Mouse (Mus musculus): ENCODE measurements around the gene Xylt1. TPM values are rescaled to one million over a fixed set of nuclear protein-coding genes. Genes with fewer than 3 reads are reported as not detected.

Gene Xylt1
- polyA plus RNA-seq, 1 experiment from 2014 or later = 1.1 TPM

GRCm38 (mm10) chr7:117478937-117479336, 98.2 kb downstream of the Xylt1 start:
- 15% methylated on average over 1 of the region's 1 CpGs for WGBS

GRCm38 (mm10) chr7:117480831-117481230, 100.1 kb downstream of the Xylt1 start:
- Histone ChIP-seq H3K4me2 (no peak overlapping the region), H3K9ac (ENCODE audit: low read length) (no peak overlapping the region), H3K27ac (ENCODE audit: low read depth, low read length) (no peak overlapping the region), H3K9me3 (ENCODE audit: control insufficient read depth, low read length) (no peaks in the 10 kb centered on the region), H3K36me3 (ENCODE audit: control insufficient read depth, insufficient read depth, low read length) (no peaks in the 10 kb centered on the region), H3K4me3 (ENCODE audit: low read depth, low read length) (no peak overlapping the region), H3K27me3 (ENCODE audit: control insufficient read depth, insufficient read depth, low read length) (no peaks in the 10 kb centered on the region), H3K4me1 (ENCODE audit: control insufficient read depth, insufficient read depth, low read length) (no peaks in the 10 kb centered on the region)
- DNase-seq (ENCODE audit: low spot score, missing footprints) = no peak
- WGBS = 85% methylated on average over 5 of the region's 5 CpGs
- ATAC-seq (ENCODE audit: low FRiP score) = no peak

More at GRCm38 (mm10) chr7:117478937-117479336, 98.2 kb downstream of the Xylt1 start:
- Histone ChIP-seq H3K4me1 (ENCODE audit: control insufficient read depth, insufficient read depth, low read length) (peaks cover 8% of the 10 kb centered on the region; the same call in 1 of the 2 replicates), H3K36me3 (ENCODE audit: control insufficient read depth, insufficient read depth, low read length) (no peaks in the 10 kb centered on the region), H3K27ac (ENCODE audit: low read depth, low read length) (no peak overlapping the region), H3K4me2 (no peak overlapping the region), H3K9me3 (ENCODE audit: control insufficient read depth, low read length) (no peaks in the 10 kb centered on the region), H3K4me3 (ENCODE audit: low read depth, low read length) (no peak overlapping the region), H3K9ac (ENCODE audit: low read length) (no peak overlapping the region), H3K27me3 (ENCODE audit: control insufficient read depth, insufficient read depth, low read length) (no peaks in the 10 kb centered on the region)
- ATAC-seq (ENCODE audit: low FRiP score) (no peak), DNase-seq (ENCODE audit: low spot score, missing footprints) (no peak)

- H3K9ac ChIP-seq (ENCODE audit: low read length) = no peak overlapping the region
- H3K36me3 ChIP-seq (ENCODE audit: control insufficient read depth, insufficient read depth, low read length) = no peaks in the 10 kb centered on the region
- H3K9me3 ChIP-seq (ENCODE audit: control insufficient read depth, low read length) = no peaks in the 10 kb centered on the region
- H3K4me1 ChIP-seq (ENCODE audit: control insufficient read depth, insufficient read depth, low read length) = no peaks in the 10 kb centered on the region
- H3K4me3 ChIP-seq (ENCODE audit: low read depth, low read length) = no peak overlapping the region
- ATAC-seq (ENCODE audit: low FRiP score) (no peak), DNase-seq (ENCODE audit: low spot score, missing footprints) (no peak)
- no peaks in the 10 kb centered on the region for H3K27me3 ChIP-seq (ENCODE audit: control insufficient read depth, insufficient read depth, low read length)
- H3K4me2 ChIP-seq = no peak overlapping the region
- no peak overlapping the region for H3K27ac ChIP-seq (ENCODE audit: low read depth, low read length)
- WGBS = 91% methylated on average over 3 of the region's 3 CpGs
Observed at GRCm38 (mm10) chr7:117481404-117481803, 100.6 kb downstream of the Xylt1 start.

- no peak for DNase-seq (ENCODE audit: low spot score, missing footprints)
- H3K9me3 ChIP-seq (ENCODE audit: control insufficient read depth, low read length) = no peaks in the 10 kb centered on the region
- no peaks in the 10 kb centered on the region for H3K4me1 ChIP-seq (ENCODE audit: control insufficient read depth, insufficient read depth, low read length)
- WGBS = 74% methylated on average over 2 of the region's 2 CpGs
- no peak overlapping the region for H3K4me3 ChIP-seq (ENCODE audit: low read depth, low read length)
- no peak for ATAC-seq (ENCODE audit: low FRiP score)
- H3K9ac ChIP-seq (ENCODE audit: low read length) = no peak overlapping the region
- no peak overlapping the region for H3K4me2 ChIP-seq
- H3K36me3 ChIP-seq (ENCODE audit: control insufficient read depth, insufficient read depth, low read length) = no peaks in the 10 kb centered on the region
- H3K27ac ChIP-seq (ENCODE audit: low read depth, low read length) = no peak overlapping the region
- no peaks in the 10 kb centered on the region for H3K27me3 ChIP-seq (ENCODE audit: control insufficient read depth, insufficient read depth, low read length)
Observed at GRCm38 (mm10) chr7:117482701-117483100, 101.9 kb downstream of the Xylt1 start.

- DNase-seq (ENCODE audit: low spot score, missing footprints) = no peak
- no peaks in the 10 kb centered on the region for H3K4me1 ChIP-seq (ENCODE audit: control insufficient read depth, insufficient read depth, low read length)
- no peak overlapping the region for H3K4me2 ChIP-seq
- no peak overlapping the region for H3K4me3 ChIP-seq (ENCODE audit: low read depth, low read length)
- 62% methylated on average over 2 of the region's 2 CpGs for WGBS
- no peaks in the 10 kb centered on the region for H3K27me3 ChIP-seq (ENCODE audit: control insufficient read depth, insufficient read depth, low read length)
- H3K36me3 ChIP-seq (ENCODE audit: control insufficient read depth, insufficient read depth, low read length) = no peaks in the 10 kb centered on the region
- H3K9ac ChIP-seq (ENCODE audit: low read length) = no peak overlapping the region
- H3K27ac ChIP-seq (ENCODE audit: low read depth, low read length) = no peak overlapping the region
- ATAC-seq (ENCODE audit: low FRiP score) = no peak
- no peaks in the 10 kb centered on the region for H3K9me3 ChIP-seq (ENCODE audit: control insufficient read depth, low read length)
Observed at GRCm38 (mm10) chr7:117484589-117484988, 103.8 kb downstream of the Xylt1 start.

DNA sequence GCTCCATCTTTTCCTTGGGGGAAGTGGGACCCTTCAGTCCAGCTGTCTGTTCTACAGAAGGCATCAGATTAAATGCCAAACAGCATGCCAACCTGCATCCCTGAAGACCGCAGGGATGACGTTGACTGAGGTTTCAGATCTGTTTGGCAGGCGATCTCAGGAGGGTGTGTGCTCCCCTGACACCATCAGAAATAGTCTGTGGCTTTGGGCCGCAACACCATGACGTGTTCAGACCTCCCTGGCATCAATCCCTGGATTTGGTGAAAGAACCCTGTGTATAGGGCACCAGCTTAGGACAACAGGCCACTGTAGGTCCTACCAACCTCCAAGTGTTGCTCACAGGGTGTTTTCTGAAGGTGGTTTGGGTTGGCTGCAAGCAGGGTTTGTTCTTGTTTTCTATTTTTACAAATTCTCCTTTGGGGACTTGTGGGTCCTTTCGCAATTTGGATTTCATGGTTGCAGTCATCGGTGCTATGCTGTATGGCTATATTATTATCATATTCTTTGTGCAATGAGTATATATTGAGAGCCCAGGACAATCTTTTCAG, 104.3 kb downstream of the Xylt1 start:
- ATAC-seq (ENCODE audit: low FRiP score) (no peak), DNase-seq (ENCODE audit: low spot score, missing footprints) (no peak)
- Histone ChIP-seq H3K9me3 (ENCODE audit: control insufficient read depth, low read length) (no peaks in the 10 kb centered on the region), H3K4me3 (ENCODE audit: low read depth, low read length) (no peak overlapping the region), H3K4me2 (no peak overlapping the region), H3K27ac (ENCODE audit: low read depth, low read length) (no peak overlapping the region), H3K27me3 (ENCODE audit: control insufficient read depth, insufficient read depth, low read length) (no peaks in the 10 kb centered on the region), H3K9ac (ENCODE audit: low read length) (no peak overlapping the region), H3K36me3 (ENCODE audit: control insufficient read depth, insufficient read depth, low read length) (no peaks in the 10 kb centered on the region), H3K4me1 (ENCODE audit: control insufficient read depth, insufficient read depth, low read length) (no peaks in the 10 kb centered on the region)
- 92% methylated on average over 7 of the region's 7 CpGs for WGBS

- H3K4me1 ChIP-seq (ENCODE audit: control insufficient read depth, insufficient read depth, low read length) = no peaks in the 10 kb centered on the region; the same call in 1 of the 2 replicates
- H3K36me3 ChIP-seq (ENCODE audit: control insufficient read depth, insufficient read depth, low read length) = no peaks in the 10 kb centered on the region
- ATAC-seq (ENCODE audit: low FRiP score) (no peak), DNase-seq (ENCODE audit: low spot score, missing footprints) (no peak)
- WGBS = 89% methylated on average over 7 of the region's 7 CpGs
- H3K9me3 ChIP-seq (ENCODE audit: control insufficient read depth, low read length) = no peaks in the 10 kb centered on the region
- H3K4me3 ChIP-seq (ENCODE audit: low read depth, low read length) = no peak overlapping the region
- no peak overlapping the region for H3K9ac ChIP-seq (ENCODE audit: low read length)
- no peaks in the 10 kb centered on the region for H3K27me3 ChIP-seq (ENCODE audit: control insufficient read depth, insufficient read depth, low read length)
- H3K27ac ChIP-seq (ENCODE audit: low read depth, low read length) = no peak overlapping the region
- no peak overlapping the region for H3K4me2 ChIP-seq
Observed at GRCm38 (mm10) chr7:117486425-117487172, 105.8 kb downstream of the Xylt1 start.

GRCm38 (mm10) chr7:117487173-117487490, 106.4 kb downstream of the Xylt1 start:
- no peaks in the 10 kb centered on the region for H3K9me3 ChIP-seq (ENCODE audit: control insufficient read depth, low read length)
- no peaks in the 10 kb centered on the region for H3K36me3 ChIP-seq (ENCODE audit: control insufficient read depth, insufficient read depth, low read length)
- ATAC-seq (ENCODE audit: low FRiP score) (no peak), DNase-seq (ENCODE audit: low spot score, missing footprints) (no peak)
- no peak overlapping the region for H3K27ac ChIP-seq (ENCODE audit: low read depth, low read length)
- H3K4me2 ChIP-seq = no peak overlapping the region
- no peak overlapping the region for H3K4me3 ChIP-seq (ENCODE audit: low read depth, low read length)
- WGBS = 88% methylated on average over 2 of the region's 2 CpGs
- no peaks in the 10 kb centered on the region for H3K27me3 ChIP-seq (ENCODE audit: control insufficient read depth, insufficient read depth, low read length)
- no peaks in the 10 kb centered on the region; the same call in 1 of the 2 replicates for H3K4me1 ChIP-seq (ENCODE audit: control insufficient read depth, insufficient read depth, low read length)
- H3K9ac ChIP-seq (ENCODE audit: low read length) = no peak overlapping the region

DNA sequence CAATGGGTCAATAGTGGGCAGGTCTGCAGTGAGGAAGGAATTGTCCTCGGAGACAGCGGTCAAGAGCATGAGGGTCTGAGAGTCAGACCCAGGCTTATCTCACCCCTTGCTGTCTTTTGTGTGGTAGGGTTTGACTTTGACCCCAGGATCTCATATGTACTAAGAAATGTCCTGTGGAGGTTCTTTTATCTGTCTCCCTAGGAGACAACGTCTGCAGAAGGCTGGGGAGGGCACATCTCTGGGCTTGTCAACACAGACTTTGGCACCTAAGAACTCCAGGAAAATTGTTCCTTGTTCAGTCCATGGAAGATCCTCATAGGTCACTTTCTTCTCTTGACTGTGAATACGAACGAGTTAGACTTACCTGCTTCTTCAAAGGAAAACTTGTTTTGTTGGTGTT, 109.2 kb downstream of the Xylt1 start:
- Histone ChIP-seq H3K4me3 (ENCODE audit: low read depth, low read length) (no peak overlapping the region), H3K4me2 (no peak overlapping the region), H3K36me3 (ENCODE audit: control insufficient read depth, insufficient read depth, low read length) (no peaks in the 10 kb centered on the region), H3K27ac (ENCODE audit: low read depth, low read length) (no peak overlapping the region), H3K4me1 (ENCODE audit: control insufficient read depth, insufficient read depth, low read length) (no peaks in the 10 kb centered on the region; the same call in 1 of the 2 replicates), H3K9me3 (ENCODE audit: control insufficient read depth, low read length) (no peaks in the 10 kb centered on the region), H3K9ac (ENCODE audit: low read length) (no peak overlapping the region), H3K27me3 (ENCODE audit: control insufficient read depth, insufficient read depth, low read length) (no peaks in the 10 kb centered on the region)
- 65% methylated on average over 5 of the region's 5 CpGs for WGBS
- DNase-seq (ENCODE audit: low spot score, missing footprints) = no peak
- no peak for ATAC-seq (ENCODE audit: low FRiP score)
